ENCODE assay signal across 29 mouse cellular contexts in genomic region chr9:107273184-107273583, GRCm38 (mm10). TPM values are rescaled to one million over a fixed set of nuclear protein-coding genes. Genes with fewer than 3 reads are reported as not detected.
A peak's percentile ranks its signal among the peaks of the same experiment; 100 is the strongest.
DNase-seq lines count a peak whose midpoint lies in the region; ATAC-seq lines count a peak whose summit lies in the region.
"Had no signal": no experiment of that assay in that cellular context is flagged by ENCODE, and none has a peak within 500 bp of the region (broad histone marks: within the 10 kb centered on the region; RNA-seq: fewer than 3 reads in every experiment).

No protein-coding gene starts in this region.

- H3K27ac ChIP-seq in limb, embryonic 10.5 days = no peak overlapping the region
- no peak overlapping the region for H3K27ac ChIP-seq in hindbrain, embryonic 12.5 days
- H3K27ac ChIP-seq: embryonic facial prominence, embryonic 12.5 days; hindbrain, postnatal 0 days; liver, embryonic 14.5 days; midbrain, embryonic 13.5 days; neural tube, embryonic 15.5 days had no signal

- H3K4me2 ChIP-seq in hindbrain, embryonic 12.5 days (replicated peaks) = no peak overlapping the region
- H3K4me2 ChIP-seq: embryonic facial prominence, embryonic 12.5 days; heart, embryonic 12.5 days; lung, embryonic 14.5 days; midbrain, embryonic 13.5 days; neural tube, embryonic 15.5 days had no signal

- WGBS in limb, embryonic 10.5 days = 79% methylated on average over 10 of the region's 10 CpGs
- WGBS in hindbrain, embryonic 12.5 days = 72% methylated on average over 10 of the region's 10 CpGs

- no peaks in the 10 kb centered on the region for H3K9me3 ChIP-seq in limb, embryonic 10.5 days (replicated peaks)
- H3K9me3 ChIP-seq in hindbrain, embryonic 12.5 days (replicated peaks) = no peaks in the 10 kb centered on the region
- H3K9me3 ChIP-seq: embryonic facial prominence, embryonic 12.5 days; heart, embryonic 12.5 days; midbrain, embryonic 13.5 days; neural tube, embryonic 15.5 days had no signal

- ATAC-seq in CD4-positive, CD25-positive, alpha-beta regulatory T cell, adult 4 months = peak; percentile 34
- peak; percentile 57; a peak in 3 of 4 replicates for ATAC-seq in hematopoietic stem cell, adult 5-6 weeks (replicated peaks in 1 of 2; ENCODE audit: insufficient read depth in 1 of 2, low FRiP score in 2 of 2, low TSS enrichment in 1 of 2, low read depth in 1 of 2, poor library complexity in 2 of 2, severe bottlenecking in 2 of 2)
- peak; percentile 52 for ATAC-seq in megakaryocyte progenitor cell, adult 5-6 weeks (replicated peaks; ENCODE audit: poor library complexity)
- no peak for ATAC-seq in hindbrain, embryonic 12.5 days (ENCODE audit: low FRiP score)
- ATAC-seq: forebrain, embryonic 14.5 days; hindbrain, postnatal 0 days; intestine, postnatal 0 days; midbrain, embryonic 13.5 days had no signal

- H3K36me3 ChIP-seq in limb, embryonic 10.5 days = no peaks in the 10 kb centered on the region
- H3K36me3 ChIP-seq in hindbrain, embryonic 12.5 days = no peaks in the 10 kb centered on the region
- H3K36me3 ChIP-seq: embryonic facial prominence, embryonic 12.5 days; heart, embryonic 12.5 days; midbrain, embryonic 13.5 days; neural tube, embryonic 15.5 days had no signal

- H3K27me3 ChIP-seq in limb, embryonic 10.5 days (ENCODE audit: low read depth, poor library complexity, severe bottlenecking) = no peaks in the 10 kb centered on the region
- no peaks in the 10 kb centered on the region for H3K27me3 ChIP-seq in hindbrain, embryonic 12.5 days
- H3K27me3 ChIP-seq: embryonic facial prominence, embryonic 12.5 days; heart, embryonic 12.5 days; midbrain, embryonic 13.5 days; neural tube, embryonic 15.5 days had no signal

- peaks cover 13% of the 10 kb centered on the region for H3K4me1 ChIP-seq in limb, embryonic 10.5 days
- H3K4me1 ChIP-seq in hindbrain, embryonic 12.5 days = no peaks in the 10 kb centered on the region
- H3K4me1 ChIP-seq: embryonic facial prominence, embryonic 12.5 days had no signal

- no peak overlapping the region for H3K9ac ChIP-seq in hindbrain, embryonic 12.5 days
- H3K9ac ChIP-seq: embryonic facial prominence, embryonic 12.5 days; heart, embryonic 12.5 days; liver, embryonic 14.5 days; lung, embryonic 14.5 days; midbrain, embryonic 13.5 days; neural tube, embryonic 15.5 days had no signal

- intact Hi-C loops in heart, postnatal 10 days (cut with DNase I) = no loop called here

- no peak overlapping the region for H3K4me3 ChIP-seq in limb, embryonic 10.5 days
- no peak overlapping the region for H3K4me3 ChIP-seq in hindbrain, embryonic 12.5 days
- H3K4me3 ChIP-seq: embryonic facial prominence, embryonic 12.5 days; heart, embryonic 12.5 days; midbrain, embryonic 13.5 days; neural tube, embryonic 15.5 days had no signal

- no peak for DNase-seq in heart, postnatal 10 days
- DNase-seq in kidney, postnatal 4 days = no peak
- DNase-seq in limb, embryonic 10.5 days (ENCODE audit: low spot score) = no peak
- DNase-seq: adrenal gland, postnatal 36 days; cerebellum, adult 2 months; cerebellum, postnatal 36 days; embryo, embryonic 11 days; gastrocnemius, postnatal 25 days; heart, adult 18-20 months; kidney, adult 9 months; kidney, postnatal 10 days; layer of hippocampus, adult 9-11 months; liver; lung, embryonic 14.5 days; thymus, adult 2 months; thymus, postnatal 4 days had no signal

RNA-seq across cellular contexts. Expression of gene Mapkapk3, which starts 16.5 kb away (rescaled TPM):
- 10 to 100 TPM; 52.7 to 58.5 TPM for polyA plus RNA-seq in CD4-positive, CD25-positive, alpha-beta regulatory T cell, adult 4 months (2017; shearing (Covaris generic))
- 62.0 and 62.6 TPM in 2 replicates for total RNA-seq in hematopoietic stem cell, adult 5-6 weeks (2017)
- 100 and 115 TPM in 2 replicates for total RNA-seq in megakaryocyte progenitor cell, adult 5-6 weeks (2015)
- 175 and 186 TPM in 2 replicates for total RNA-seq in megakaryocyte progenitor cell, adult 5-6 weeks (2017)
- 10 to 100 TPM; 22.1 to 23.3 TPM for total RNA-seq in heart, postnatal 10 days (2021)
- polyA plus RNA-seq in limb, embryonic 10.5 days (2016; fragmentation: Nextera tagmentation; extraction: Ambion mirVana) = 5.3 and 5.9 TPM in 2 replicates
- polyA plus RNA-seq in hindbrain, embryonic 12.5 days (2016; fragmentation: Nextera tagmentation; extraction: Ambion mirVana) = 3.9 and 5.0 TPM in 2 replicates

RNA-seq across cellular contexts. Expression of gene Cish, which starts 22.6 kb away (rescaled TPM):
- polyA plus RNA-seq in CD4-positive, CD25-positive, alpha-beta regulatory T cell, adult 4 months (2017; shearing (Covaris generic)) = 100 to 1,000 TPM; 102 to 161 TPM
- 1.4 and 3.5 TPM in 2 replicates for total RNA-seq in hematopoietic stem cell, adult 5-6 weeks (2017)
- total RNA-seq in megakaryocyte progenitor cell, adult 5-6 weeks (2015) = 0.51 and 0.86 TPM in 2 replicates
- total RNA-seq in megakaryocyte progenitor cell, adult 5-6 weeks (2017) = 0.21 and 0.34 TPM in 2 replicates
- 100 to 1,000 TPM; 212 to 269 TPM for total RNA-seq in heart, postnatal 10 days (2021)
- polyA plus RNA-seq in limb, embryonic 10.5 days (2016; fragmentation: Nextera tagmentation; extraction: Ambion mirVana) = 4.3 and 5.1 TPM in 2 replicates
- 6.8 and 8.0 TPM in 2 replicates for polyA plus RNA-seq in hindbrain, embryonic 12.5 days (2016; fragmentation: Nextera tagmentation; extraction: Ambion mirVana)

RNA-seq across cellular contexts. Expression of gene Dock3, which starts 41.5 kb away (rescaled TPM):
- polyA plus RNA-seq in CD4-positive, CD25-positive, alpha-beta regulatory T cell, adult 4 months (2017; shearing (Covaris generic)) = under 1 TPM in 1 of 2 experiments, not detected in 1; 0.05 TPM
- 2.6 and 8.9 TPM in 2 replicates for total RNA-seq in hematopoietic stem cell, adult 5-6 weeks (2017)
- total RNA-seq in megakaryocyte progenitor cell, adult 5-6 weeks (2015) = 1.2 TPM in 1 of 2 replicates, not detected in the other
- not detected in 2 replicates for total RNA-seq in megakaryocyte progenitor cell, adult 5-6 weeks (2017)
- 1 to 10 TPM; 1.1 to 1.4 TPM for total RNA-seq in heart, postnatal 10 days (2021)
- 0.76 and 0.85 TPM in 2 replicates for polyA plus RNA-seq in limb, embryonic 10.5 days (2016; fragmentation: Nextera tagmentation; extraction: Ambion mirVana)
- polyA plus RNA-seq in hindbrain, embryonic 12.5 days (2016; fragmentation: Nextera tagmentation; extraction: Ambion mirVana) = 13.4 and 14.4 TPM in 2 replicates
- total RNA-seq: monocyte, adult 5-6 weeks had no signal

Comparison
In these comparisons a context has a peak if more than half of its experiments do, and no peak if none do; other contexts are left out.
1. RNA of gene Cish, which starts 22.6 kb away (total RNA-seq): 212 to 269 TPM in heart, postnatal 10 days; 1.4 to 3.5 TPM in hematopoietic stem cell, adult 5-6 weeks and 0.21 to 0.86 TPM in megakaryocyte progenitor cell, adult 5-6 weeks; every median in the first group is over 10 times any median in the second.